Mouse (Mus musculus): ENCODE results near the gene Dstyk.
A peak's percentile ranks its signal among the peaks of the same experiment; 100 is the strongest.

DNA sequence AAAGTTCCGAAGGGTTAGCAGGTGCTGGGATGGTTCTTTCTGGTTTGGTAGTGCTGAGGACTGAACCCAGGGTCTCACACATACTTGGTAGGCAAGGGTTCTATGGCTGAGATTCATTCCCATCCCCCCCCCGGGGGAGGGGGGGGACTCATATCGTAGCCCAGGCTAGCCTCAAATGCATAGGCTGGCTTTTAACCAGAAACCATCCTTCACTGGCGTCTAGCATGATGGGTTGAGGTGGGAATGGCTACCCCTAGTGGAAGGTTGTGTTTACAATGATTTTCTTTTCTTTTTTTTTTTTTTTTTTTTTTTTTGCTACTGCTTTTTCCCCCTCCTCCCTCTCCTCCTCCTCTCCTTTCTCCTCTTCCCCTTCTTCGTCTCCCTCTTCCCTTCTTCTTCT lies 55.2 kb downstream of the Dstyk start:
- TF ChIP-seq CTCF (IDR thresholded peaks at IDR 0.05) (peak; percentile 61), EP300 (IDR thresholded peaks at IDR 0.05) (no peak)
